Mouse (Mus musculus) lung, adult 2 months (tissue): ENCODE data around the gene Brinp1.

Source experiments
- CTCF ChIP-seq: fragments of 200-500 bp; IDR thresholded peaks from 2 replicates; pipeline ENCODE4 v1.5.1; 2011; ENCODE audit warnings: mild to moderate bottlenecking, low read length, control low read depth; ENCODE audit not compliant: insufficient read depth
- POLR2A ChIP-seq: fragments of 200-500 bp; IDR thresholded peaks from 2 replicates; pipeline ENCODE4 v1.6.1; 2011; ENCODE audit warnings: low read depth, mild to moderate bottlenecking, control low read depth, low read length, borderline replicate concordance; ENCODE audit errors: extremely low read depth

GRCm38 (mm10) chr4:68957265-68957664 is 3.1 kb upstream of the Brinp1 start:
- TF ChIP-seq POLR2A, result no peak
- TF ChIP-seq CTCF, result no peak
